Mouse (Mus musculus) common myeloid progenitor, adult 5-6 weeks (primary cell): Measurements from ENCODE around the gene Tapbp. TPM values are rescaled to one million over a fixed set of nuclear protein-coding genes. Genes with fewer than 3 reads are reported as not detected.
A peak's percentile ranks its signal among the peaks of the same experiment; 100 is the strongest.
"Not testable (repeated sequence)": the region's sequence is repeated elsewhere in the genome, so short reads cannot be mapped to it uniquely, and the experiment has no call there.

ENCODE experiments used
- ATAC-seq: replicated peaks from 2 replicates; pipeline ENCODE4 v1.8.0; 2016; ENCODE audit warnings: low read depth, mild to moderate bottlenecking, moderate TSS enrichment, inconsistent platforms; ENCODE audit not compliant: poor library complexity, severe bottlenecking
- total RNA-seq: library from RNA; stranded (forward); fragments of 200-1000, 187-1606 nt; gene quantifications from 2 replicates; pipeline ENCODE4 v1.2.3, GENCODE M21; 2017

Gene Tapbp
- total RNA-seq, 1 experiment from 2014 or later: 56.4 TPM

- ATAC-seq: no peak
These were observed 23.1 kb downstream of the Tapbp start for GRCm38 (mm10) chr17:33938783-33939182.

GRCm38 (mm10) chr17:33940206-33940805 lies 24.6 kb downstream of the Tapbp start, which contains the start of the genes Pfdn6 and Wdr46:
Pfdn6 (minus strand) TSS chr17:33940343.
Wdr46 (plus strand) TSS chr17:33940660.
- peak; percentile 92 for ATAC-seq

DNA sequence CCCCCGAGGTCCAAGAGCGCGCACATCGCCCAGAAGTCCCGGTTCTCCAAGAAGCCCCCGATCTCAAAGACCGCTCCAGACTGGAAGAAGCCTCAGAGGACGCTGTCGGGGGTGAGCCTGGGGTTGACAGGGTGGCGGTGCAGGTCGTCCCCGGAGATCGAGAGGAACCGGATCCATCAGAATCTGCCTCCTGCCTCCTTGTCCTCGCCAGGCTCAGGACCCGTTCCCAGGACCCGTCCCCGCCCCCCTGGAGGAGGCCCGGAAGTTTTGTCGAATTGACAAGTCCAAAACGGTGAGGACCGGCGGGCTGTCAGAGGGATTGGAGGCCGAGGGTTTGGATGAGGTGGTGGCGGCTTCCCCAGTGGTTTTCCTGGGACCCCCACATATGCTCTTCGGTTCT lies 25.3 kb downstream of the Tapbp start:
- no peak for ATAC-seq

GRCm38 (mm10) chr17:33941381-33941780 lies 25.7 kb downstream of the Tapbp start:
- ATAC-seq: no peak

DNA sequence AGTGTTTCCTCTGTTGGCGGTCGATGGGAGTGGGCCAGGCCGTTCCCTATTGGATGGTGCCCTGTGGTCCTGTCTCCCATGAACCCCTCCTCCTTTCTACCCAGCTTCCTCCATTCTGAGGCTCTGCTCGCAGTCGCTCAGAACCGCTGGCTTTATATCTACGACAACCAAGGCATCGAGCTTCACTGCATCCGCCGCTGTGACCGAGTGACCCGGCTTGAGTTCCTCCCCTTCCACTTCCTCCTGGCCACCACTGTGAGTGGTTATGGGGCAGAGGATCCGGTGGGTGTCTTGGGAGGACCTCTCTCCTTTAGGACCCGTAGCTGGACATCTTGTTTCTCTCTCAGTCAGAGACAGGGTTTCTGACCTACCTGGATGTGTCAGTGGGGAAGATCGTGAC lies 27.8 kb downstream of the Tapbp start:
- no peak for ATAC-seq

GRCm38 (mm10) chr17:33947430-33948089 lies 31.9 kb downstream of the Tapbp start:
- peak; percentile 46 for ATAC-seq

GRCm38 (mm10) chr17:33948090-33948904 lies 32.6 kb downstream of the Tapbp start:
- no peak for ATAC-seq

GRCm38 (mm10) chr17:33948905-33949537 lies 33.3 kb downstream of the Tapbp start:
- no peak for ATAC-seq

GRCm38 (mm10) chr17:33950131-33950625 lies 34.5 kb downstream of the Tapbp start:
- ATAC-seq: no peak

DNA sequence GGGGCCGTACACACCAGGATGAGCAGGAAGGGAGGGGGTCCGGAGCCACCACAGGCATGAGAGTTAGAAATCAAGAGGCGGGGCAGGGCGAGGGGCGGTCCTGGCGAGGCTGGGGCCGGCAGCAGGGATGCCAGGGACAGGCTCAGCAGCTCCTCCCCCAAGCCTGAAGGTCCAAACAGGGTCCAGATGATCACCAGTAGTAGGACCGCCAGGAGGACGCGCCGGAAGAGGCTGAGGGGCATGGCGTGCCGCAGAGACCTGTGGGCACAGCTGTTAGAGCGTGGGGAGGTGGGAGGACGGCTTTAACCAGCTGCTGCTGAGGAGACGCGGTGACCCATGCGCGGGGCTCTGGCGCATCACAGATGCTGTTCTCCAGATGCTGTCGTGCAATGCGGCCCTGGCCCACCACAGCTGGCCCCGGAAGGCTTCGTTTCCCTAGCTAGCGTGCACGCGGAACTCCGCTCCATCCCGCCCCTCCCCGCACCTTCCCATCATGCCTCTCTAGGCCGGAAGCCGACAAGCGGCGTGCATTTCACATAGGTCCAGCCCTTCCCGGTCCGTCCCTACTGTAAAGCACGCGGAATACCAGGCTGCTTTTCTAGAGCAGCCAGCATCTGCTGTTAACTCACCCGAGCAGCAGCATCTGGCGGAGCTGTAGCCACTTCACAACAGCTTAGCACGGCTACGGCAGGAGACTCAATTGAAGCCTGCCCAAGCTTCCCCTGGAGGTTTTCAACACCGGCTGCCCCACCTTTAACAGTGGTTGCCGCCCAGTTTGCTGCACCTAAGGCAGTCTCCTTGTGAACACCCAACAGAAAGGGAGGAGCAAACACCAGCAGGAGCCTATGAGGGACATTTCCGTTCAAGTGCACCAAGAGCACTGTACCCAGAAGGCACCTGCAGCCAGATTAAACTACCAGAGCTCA lies 35.6 kb downstream of the Tapbp start, which contains the start of gene B3galt4:
Gene B3galt4 (minus strand): TSS at position 468 of the 926 bp plus-strand sequence.
- peak; percentile 48 for ATAC-seq

DNA sequence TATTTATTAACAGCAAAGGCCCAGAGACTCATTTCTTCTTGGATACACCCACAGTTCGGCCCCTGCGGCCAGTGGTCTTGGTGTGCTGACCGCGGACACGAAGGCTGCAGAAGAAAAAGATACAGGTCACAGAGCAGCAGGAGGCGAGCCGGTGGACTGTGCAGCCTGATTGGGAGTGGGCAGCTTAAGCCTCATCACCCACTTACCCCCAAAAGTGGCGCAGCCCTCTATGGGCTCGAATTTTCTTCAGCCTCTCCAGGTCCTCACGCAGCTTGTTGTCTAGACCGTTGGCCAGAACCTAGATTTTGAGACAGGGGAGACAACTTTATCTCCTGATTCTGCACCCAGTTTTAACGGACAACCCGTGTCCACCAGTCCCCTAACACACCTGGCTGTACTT lies 36.3 kb downstream of the Tapbp start:
- ATAC-seq: not testable (repeated sequence)

- ATAC-seq: no peak
These were observed 37.2 kb downstream of the Tapbp start for GRCm38 (mm10) chr17:33952879-33953278.

- no peak for ATAC-seq
These were observed 37.6 kb downstream of the Tapbp start for GRCm38 (mm10) chr17:33953310-33953709.

- ATAC-seq: no peak
These were observed 38.4 kb downstream of the Tapbp start for GRCm38 (mm10) chr17:33953961-33954565.

- no peak for ATAC-seq
These were observed 39.2 kb downstream of the Tapbp start for GRCm38 (mm10) chr17:33954646-33955554.

- ATAC-seq: peak; percentile 79
These were observed 40.0 kb downstream of the Tapbp start, which contains the start of the genes Vps52 and Rps18 for GRCm38 (mm10) chr17:33955555-33956214. Vps52 (plus strand) TSS chr17:33955812. Rps18 (minus strand) TSS chr17:33956001.

- ATAC-seq: no peak
These were observed 40.6 kb downstream of the Tapbp start for GRCm38 (mm10) chr17:33956336-33956735.
